Mouse (Mus musculus): ENCODE results near the gene Sspo.

Gene Sspo

DNA sequence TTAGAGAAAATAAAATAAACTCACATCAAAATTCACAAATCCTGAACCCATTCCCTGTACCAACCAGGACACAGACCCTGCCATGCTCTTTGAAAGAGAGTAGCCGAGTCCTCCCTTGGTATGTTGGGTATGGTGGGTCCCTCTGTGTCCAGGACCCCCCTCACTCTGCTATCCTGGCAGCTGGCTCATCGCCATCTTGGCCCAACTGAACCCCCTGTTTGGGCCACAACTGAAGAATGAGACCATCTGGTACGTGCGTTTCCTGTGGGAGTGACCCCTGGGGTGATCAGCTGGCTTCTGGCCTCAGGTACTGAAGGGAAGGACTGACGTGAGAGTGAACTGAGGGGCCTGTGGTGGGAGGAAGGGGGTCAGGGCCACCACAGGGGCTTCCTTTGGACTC is 91.8 kb downstream of the Sspo start:
- no peak for DNase-seq (ENCODE audit: low read depth, low spot score)

DNA sequence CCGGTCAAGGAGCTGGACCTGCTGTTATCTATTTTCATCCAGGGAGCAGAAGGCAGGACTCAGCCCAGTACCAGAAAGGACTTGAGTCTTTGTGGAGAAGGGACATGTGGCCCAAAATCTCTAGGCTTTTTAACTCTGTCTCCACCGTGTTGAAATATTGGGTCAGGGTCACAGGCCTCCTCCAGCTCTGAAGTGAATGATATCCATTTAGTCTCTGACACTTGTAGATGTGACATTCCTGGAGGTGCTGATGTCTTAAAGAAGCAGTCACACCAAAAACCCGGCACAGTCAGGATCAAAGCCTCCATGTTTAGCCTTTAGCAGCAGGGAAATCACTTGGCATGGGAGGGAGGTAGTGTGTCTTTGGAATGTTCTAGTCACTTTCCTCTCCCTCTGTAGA is 92.7 kb downstream of the Sspo start:
- DNase-seq (ENCODE audit: low read depth, low spot score) = no peak

DNA sequence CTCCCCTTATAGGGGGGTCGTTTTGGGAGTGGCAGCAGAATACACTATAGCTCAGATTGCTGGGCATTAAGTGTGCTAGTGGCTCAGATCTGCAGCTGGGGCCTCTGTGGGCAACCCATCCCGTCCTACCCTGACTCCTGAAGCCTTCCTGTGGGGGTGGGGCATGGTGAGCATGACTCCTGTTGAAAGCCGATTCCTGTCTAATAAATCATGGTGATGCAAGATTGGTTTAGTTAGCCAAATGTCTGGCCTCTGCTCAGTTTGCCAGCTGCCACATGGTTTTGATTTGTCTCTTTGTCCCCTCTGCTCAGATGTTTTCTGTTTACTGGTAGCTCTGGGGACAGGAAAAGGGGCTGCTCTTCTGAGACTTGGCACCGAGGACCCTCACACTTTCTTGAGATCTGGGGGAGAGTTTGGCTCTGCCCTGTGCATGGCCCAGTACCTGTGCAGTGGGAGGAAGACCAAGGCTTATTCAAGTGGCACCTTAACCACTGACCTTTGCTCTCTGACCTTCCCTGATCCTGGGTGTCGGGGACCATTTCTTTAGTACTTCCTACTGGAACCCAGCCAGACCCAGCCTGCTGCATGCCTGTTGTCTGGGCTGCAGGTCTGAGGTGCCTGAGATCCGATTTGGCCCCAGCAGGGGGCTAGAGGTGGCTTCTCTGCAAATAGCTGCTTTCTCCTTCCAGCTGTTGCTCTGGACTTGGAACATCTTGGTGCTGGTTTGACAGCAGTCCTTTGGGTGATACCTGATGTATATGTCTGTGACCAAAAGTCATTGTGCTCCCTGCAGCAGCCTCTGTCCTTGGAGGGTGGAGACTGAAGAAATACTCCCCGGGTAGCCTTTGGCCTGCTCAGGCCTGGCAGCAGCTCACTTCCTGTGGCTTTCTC is 93.8 kb downstream of the Sspo start:
- no peak for DNase-seq (ENCODE audit: low read depth, low spot score)

DNA sequence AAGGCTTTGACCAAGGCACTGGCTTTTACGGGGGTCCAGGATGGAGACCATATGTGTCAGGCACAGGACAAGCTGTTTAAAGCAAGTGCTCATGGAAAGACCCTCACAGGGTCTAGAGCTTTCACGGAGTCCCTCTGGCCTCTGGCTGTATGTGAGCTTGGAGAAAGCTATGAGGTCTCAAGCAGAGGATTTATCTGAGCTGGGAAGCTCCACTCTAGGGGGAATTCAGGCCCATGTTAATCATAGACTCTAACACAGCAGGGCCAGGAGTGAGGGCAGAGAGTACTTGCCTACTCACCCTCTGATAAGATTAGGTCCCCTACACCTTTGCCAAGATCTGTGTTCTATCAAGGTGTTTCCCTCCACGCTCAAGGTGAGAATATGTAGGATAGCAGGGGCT is 94.6 kb downstream of the Sspo start:
- no peak for DNase-seq (ENCODE audit: low read depth, low spot score)

DNA sequence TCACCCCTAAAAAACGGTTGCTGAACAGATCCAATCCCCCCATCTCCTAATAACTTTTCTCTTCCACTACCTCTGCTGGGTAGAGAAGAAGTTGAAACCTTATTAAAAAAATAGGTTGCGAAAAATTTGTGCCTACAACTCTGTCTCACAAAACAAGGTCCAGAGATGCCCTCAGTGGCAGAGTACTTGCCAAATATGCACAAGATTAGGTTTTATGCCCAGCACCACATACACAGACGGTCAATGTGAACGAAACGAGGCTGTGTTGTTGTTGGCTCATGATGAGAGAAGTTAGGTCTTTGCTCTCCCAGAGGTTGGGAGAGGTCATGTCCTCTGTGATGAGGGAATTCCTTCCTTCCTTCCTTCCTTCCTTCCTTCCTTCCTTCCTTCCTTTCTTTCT is 97.2 kb downstream of the Sspo start:
- DNase-seq (ENCODE audit: low read depth, low spot score) = no peak

DNA sequence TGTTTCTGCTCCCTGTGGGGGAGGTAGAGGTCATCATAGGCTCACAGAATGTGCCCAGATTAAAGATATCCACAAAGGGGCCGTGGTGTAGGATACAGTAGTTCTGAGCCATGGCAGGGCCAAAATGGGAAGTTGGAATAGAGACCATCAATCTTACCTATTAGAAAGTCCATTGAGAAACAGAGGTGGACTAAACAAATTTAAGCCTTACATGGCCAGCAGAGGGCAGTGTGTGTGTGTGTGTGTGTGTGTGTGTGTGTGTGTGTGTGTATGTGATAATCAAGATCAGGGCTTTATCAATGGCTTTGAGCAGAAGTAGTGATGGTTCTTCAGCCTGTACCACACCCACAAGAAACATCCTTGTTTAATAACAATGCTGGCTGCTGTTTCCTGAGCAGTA is 98.2 kb downstream of the Sspo start:
- no peak for DNase-seq (ENCODE audit: low read depth, low spot score)

DNA sequence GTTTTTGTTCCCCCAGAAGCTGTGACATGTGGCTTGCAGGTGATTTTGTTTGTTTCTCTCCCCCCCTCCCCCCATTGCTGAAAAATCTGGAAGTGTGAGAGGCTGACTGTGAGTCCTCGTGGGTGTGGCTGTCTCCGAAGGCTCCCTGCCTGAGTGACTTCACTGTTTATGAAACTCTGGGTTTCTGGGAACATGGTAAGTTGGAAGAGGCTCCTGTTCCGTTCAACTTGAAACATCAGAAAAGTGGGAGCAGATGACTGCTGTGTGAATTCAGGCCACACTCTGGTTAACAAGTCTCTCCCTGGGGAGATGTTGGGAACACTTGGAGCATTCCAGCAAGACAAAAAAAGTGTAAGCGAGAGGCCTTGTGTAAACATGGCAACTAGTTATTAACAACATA is 98.8 kb downstream of the Sspo start:
- no peak for DNase-seq (ENCODE audit: low read depth, low spot score)

DNA sequence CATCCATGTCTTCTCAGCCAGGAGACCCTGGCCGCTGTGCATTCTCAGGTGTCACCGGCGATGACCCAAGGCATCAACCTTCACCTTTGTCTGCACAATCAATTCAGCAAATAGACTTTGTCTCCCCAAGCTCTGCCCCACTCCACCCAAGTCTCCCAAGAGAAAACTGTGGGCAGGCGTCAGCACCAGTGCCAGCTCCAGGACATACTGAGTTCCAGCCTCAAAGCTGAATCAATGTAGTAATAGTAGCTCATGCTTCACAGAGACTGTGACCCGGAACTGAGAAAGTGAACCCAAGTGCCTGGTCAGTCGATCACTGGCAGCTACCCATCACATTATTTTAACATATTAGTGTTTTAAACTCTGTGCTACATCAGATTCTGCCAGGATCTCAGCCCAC is 100.3 kb downstream of the Sspo start:
- DNase-seq (ENCODE audit: low read depth, low spot score) = no peak
